Mouse (Mus musculus) embryonic stem cell, embryonic (primary cell): Measurements from ENCODE around the gene Kcnk2.
"Not testable (repeated sequence)": the region's sequence is repeated elsewhere in the genome, so short reads cannot be mapped to it uniquely, and the experiment has no call there.

Source experiments
- CTCF ChIA-PET, 4 experiments: fragments of 300-600 bp in 2 of 4; fragments of 350-600 bp in 2 of 4; sonication (Branson Sonifier 250); formaldehyde crosslinking; loops; one replicate each; lab custom pipeline; 2022; ENCODE audit warnings: inconsistent platforms in 2 of 4; lab: Charles Lee
- POLR2A ChIA-PET, 4 experiments: fragments of 300-600 bp in 2 of 4; fragments of 350-600 bp in 2 of 4; sonication (Branson Sonifier 250); formaldehyde crosslinking; loops; one replicate each; lab custom pipeline; 2022; ENCODE audit warnings: antibody characterized with exemption in 4 of 4, inconsistent platforms in 1 of 4; lab: Charles Lee

Kcnk2 gene

DNA sequence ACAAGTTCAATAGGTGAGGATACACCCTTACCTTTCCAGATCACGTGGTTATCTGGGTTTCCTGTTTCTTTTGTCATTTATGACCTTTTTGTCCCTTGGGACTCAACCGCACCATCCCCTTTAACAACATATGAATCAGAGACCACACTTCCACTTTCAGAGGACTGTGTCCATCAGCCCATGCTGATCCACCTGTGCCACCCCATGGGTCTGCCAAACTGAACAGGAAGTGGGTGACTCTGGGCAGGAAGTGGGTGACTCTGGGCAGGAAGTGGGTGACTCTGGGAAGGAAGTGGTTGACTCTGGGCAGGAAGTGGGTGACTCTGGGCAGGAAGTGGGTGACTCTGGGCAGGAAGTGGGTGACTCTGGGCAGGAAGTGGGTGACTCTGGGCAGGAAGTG, 158.9 kb downstream of the Kcnk2 start:
- CTCF ChIA-PET, POLR2A ChIA-PET: not testable (repeated sequence)

DNA sequence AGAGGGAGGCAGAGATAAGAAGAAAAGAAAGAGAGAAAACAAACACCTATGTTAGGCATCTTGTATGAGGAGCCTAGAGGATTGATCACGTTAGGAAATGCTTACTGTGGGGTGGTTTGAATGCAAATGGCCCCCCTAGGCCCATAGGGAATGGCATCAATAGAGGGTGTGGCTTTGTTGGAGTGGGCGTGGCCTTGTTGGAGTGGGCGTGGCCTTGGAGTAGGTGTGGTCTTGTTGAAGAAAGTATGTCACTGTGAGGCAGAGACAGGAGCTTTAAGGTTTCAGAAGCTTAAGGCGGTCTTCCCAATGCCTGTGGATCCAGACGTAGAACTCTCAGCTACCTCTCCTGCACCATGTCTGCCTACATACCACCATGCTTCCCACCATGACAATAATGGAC, 166.8 kb downstream of the Kcnk2 start:
- ChIA-PET CTCF (interaction anchor here in 1 of 4 experiments (0.6 to 1.1 kb wide), 3 partner anchors 155 to 211 kb away, joined by 3 to 11 read pairs (median 3); no protein-coding TSS in a partner anchor), POLR2A (no interaction called here)

DNA sequence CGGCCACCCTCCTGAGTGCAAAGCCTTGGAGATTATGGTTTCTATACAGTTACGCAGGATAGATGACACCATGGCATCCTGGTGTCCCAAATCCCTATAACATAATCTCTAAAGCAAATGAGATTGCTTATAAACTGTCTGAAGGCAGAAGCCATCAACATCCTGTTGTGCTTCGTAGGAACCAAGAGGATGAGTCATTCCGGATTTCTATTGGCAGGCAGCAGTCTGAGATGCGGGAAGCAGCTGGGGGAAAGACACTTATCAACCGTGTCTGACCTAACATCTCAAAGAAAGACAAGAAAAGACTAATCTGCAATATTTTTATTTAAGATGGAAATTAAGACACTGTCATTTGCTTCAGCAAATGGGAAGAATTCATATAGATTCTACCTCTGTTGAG, 169.2 kb downstream of the Kcnk2 start:
- ChIA-PET CTCF (no interaction called here), POLR2A (no interaction called here)

DNA sequence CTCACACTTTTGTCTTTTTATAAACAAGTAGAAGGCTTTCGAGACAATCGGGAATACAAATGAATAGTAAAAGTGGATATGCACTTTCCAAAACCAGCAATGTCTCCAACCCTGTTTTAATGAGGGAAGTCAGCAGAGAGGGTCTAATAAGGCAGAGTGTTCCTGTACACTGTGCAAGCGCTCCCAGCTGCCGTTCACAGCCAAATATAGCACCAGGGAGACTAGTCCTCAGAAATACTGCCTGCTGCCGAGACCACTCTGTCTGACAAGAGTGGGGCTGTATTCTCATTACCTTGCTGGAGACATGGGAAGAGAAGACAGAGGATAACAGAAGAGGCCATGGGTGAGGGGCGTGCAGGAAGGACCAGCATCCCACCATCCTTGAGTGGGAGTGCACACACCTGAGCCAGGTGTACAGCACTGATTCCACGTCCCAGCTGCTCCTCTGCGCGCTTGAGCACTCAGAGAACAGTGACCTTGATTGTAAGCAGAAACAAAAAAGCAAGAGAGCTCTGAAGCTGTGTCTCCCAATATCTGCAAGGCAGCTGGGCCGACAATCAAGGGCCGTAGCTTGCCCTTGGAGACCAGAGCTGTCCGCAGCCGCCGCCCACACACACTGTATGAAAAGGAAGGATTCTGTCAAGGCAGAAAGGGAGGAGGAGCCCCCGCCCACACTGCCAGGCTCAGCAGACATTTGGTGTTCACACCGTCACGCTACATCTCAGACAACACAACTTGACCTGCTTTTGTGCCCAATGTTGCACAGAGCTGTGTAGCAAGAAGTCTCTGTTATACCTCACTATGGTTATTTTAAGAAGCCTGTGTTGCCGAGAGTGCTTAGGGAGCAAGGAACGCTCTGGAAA, 173.6 kb downstream of the Kcnk2 start:
- CTCF ChIA-PET, result interaction anchor here in 3 of 4 experiments (0.5 to 2.4 kb wide), 10 partner anchors 25 to 400 kb away, joined by 3 to 8 read pairs (median 4); no protein-coding TSS in a partner anchor
- POLR2A ChIA-PET, result no interaction called here

DNA sequence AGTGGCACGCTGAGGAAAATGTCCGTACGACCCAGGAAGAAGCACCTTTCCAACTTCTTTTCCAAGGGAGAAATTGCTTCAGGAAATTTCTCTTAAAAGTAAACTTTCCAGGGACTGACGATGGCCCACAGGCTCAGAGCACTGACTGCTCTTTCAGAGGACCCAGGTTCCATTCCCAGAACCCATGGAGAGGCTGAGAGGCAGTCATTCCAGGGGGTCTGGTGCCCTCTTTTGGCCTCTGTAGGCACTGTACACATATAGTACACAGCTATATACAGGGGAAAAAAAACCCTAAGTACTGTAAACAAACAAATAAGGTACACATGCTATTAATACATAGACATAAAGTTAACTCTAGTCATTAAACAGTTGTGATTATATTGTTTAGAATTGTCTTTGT, 174.6 kb downstream of the Kcnk2 start:
- ChIA-PET CTCF (interaction anchor here in 3 of 4 experiments (0.6 to 2.4 kb wide), 9 partner anchors 26 to 458 kb away, joined by 3 to 8 read pairs (median 4); no protein-coding TSS in a partner anchor), POLR2A (no interaction called here)

DNA sequence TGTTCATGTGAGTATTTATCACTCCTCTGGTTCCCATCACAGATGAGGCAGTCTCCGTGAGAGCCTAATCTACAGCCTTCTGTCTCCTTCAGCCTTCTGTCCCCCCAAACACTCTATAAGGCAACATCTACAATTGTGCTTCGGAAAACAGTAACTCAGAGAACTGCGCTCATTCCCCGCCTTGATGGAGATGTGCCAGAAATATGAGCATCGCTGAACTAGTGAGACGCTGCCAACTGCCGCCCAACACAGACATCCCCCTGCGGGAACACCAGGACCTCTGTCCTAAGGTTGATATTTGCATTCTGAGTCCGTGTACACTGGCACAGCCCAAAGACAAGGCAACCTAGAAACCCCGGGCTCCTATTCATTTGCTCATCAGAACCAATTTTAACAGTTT, 183.0 kb downstream of the Kcnk2 start:
- CTCF ChIA-PET, result no interaction called here
- POLR2A ChIA-PET, result interaction anchor here in 1 of 4 experiments (0.6 kb wide), 1 partner anchor 194 kb away, joined by 3 read pairs; no protein-coding TSS in a partner anchor

DNA sequence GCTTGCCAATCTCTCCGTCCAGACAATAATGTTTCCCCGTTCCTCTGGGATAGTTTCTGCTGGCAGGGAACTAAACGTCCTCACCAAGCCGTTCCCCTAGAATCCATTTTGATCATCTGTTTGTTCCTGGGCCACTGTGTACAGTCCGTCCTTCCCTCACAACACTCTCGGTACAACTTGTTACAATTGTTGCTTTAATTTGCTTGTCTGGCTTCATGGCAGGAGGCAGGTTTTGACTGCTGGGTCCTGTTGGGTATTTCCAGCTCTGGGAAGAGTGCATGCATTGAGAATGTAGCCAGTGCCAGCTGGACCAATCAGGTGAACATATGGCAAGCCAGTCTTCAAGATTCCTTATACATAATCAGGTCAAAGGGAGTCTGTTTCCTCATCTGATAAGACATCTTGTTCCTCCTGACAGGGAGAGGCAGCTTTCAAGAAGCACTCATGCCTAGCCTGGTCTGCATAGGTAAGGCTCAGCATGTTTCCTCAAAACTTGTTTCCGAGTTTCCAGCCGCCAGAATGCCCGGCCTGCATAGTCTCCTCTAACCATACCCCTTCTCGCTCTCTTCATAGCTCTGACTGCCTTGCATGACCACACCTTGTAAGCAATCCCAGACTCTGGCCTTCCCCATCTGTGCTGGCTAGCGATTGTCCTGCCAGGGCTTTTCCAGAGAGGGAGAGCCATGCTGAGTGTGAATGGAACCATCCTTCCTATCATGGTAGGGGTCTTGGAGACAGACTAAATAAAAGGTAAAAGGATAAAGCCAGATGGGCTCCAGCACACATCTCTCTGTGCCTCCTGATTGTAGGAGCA, 184.1 kb downstream of the Kcnk2 start:
- ChIA-PET POLR2A (no interaction called here), CTCF (interaction anchor here in 1 of 4 experiments (0.5 kb wide), 1 partner anchor 193 kb away, joined by 5 read pairs; no protein-coding TSS in a partner anchor)

DNA sequence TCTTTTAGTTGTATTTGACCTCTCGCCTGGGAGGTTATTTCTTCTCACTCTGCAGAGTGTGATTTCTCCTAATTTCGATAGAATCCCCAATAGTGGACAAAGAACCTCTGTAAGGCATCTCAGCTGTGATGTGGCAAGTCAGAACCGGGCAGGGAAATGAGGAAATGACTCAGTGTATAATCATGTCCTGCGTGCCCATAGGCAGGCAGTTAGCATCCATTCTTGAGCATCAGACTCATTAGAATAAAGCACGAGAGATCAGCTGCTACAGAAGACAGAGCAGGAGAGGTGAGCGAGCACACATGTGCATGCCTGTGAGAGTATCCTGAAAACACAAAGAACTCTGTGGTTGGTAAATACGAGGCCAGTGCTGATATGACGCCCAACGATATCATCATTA, 186.9 kb downstream of the Kcnk2 start:
- POLR2A ChIA-PET, result interaction anchor here in 1 of 4 experiments (0.6 kb wide), 1 partner anchor 58 kb away, joined by 4 read pairs; no protein-coding TSS in a partner anchor
- CTCF ChIA-PET, result no interaction called here

DNA sequence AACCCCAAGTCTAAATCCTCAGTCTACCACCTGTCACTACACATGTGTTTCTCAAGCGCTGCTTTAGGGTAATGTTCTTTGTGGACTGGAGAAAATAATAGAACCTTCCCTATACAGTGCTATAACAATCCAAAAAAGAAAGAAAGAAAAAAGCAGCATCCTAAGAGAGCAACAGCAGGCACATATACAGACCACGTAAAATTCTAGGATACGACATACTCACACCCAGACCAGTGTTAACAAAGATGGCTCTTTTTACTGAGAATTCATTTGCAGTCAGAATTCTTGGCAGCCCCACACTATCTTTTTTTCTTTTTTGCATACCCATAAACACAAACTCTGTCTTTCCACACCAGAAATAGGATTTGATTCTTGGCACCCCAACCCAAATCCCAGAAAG, 187.6 kb downstream of the Kcnk2 start:
- ChIA-PET POLR2A (no interaction called here), CTCF (no interaction called here)

DNA sequence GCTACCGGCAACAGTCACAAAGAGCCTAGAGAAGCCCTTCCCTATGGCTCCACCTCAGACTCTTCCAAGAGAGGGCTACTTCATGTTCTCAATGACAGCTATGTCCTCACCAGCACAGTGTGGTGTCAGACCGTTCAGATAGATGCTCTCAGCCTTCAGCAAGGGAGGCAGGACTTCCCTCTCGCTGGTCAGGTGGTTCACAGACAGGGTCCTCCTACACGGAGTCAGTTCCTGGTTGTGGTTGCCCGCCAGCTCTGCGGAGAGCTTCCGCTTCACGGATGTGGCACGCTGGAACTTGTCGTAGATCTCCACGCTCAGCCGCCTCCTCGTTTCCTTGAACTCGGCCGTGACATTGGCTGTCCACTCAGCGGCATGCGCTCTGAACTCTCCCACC, 192.4 kb downstream of the Kcnk2 start:
- ChIA-PET CTCF (interaction anchor here in 2 of 4 experiments (0.5 kb wide), 2 partner anchors 943 to 1447 kb away, joined by 3 to 4 read pairs; no protein-coding TSS in a partner anchor), POLR2A (interaction anchor here in 2 of 4 experiments (0.6 to 0.7 kb wide), 2 partner anchors 37 to 419 kb away, joined by 5 to 6 read pairs; no protein-coding TSS in a partner anchor)

DNA sequence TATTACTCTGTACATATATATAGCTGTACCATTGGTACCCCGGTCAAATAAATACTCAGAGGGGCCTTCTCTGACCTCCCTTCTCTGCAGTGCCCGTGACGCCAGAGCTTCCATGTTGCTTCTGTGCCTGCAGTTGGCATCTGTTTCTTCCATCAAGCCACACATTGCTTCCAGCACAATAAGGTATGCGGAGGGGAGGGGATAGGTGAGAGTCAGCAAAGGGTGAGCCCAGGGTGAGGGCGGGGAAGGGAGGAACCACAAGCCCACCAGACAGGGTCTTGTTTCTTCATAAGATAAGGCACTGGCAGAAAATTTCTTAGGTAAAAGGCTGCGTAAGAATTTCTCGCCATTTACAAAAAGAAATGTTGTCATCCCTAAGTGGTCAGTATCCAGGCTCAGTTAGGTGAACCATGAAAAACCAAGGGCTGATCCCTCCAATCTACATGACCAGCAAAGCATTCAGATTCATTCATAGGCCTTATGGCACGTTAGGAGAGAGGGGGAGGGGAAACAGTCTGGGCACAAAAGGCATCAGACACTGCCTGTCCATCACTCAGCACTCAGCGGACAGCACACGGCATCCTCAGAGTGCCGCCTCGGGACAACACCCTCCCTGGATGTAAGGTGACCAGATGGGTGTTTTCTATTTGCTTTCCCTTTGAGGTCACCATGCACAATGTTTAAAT, 192.9 kb downstream of the Kcnk2 start:
- ChIA-PET POLR2A (no interaction called here), CTCF (interaction anchor here in 1 of 4 experiments (0.5 kb wide), 1 partner anchor 1448 kb away, joined by 3 read pairs; no protein-coding TSS in a partner anchor)

DNA sequence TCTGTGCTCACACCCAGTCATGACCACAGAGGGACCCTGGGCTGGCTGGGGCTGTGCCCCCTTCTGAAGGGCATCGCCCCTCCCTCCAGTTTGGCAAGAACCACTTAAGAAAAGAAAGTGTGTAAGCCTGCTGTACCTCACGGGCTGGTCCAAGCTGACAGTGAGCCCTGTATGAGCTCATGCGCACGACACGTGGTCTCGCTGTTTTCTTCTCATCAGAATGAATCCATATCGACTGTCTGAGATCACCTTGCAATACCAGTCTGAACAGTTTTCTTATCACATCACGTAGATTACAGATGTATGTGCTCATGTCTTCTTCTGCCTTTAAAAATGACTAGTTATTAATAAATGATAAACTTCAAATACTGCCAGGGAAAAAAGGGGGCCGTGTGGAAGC, 193.5 kb downstream of the Kcnk2 start:
- ChIA-PET CTCF (interaction anchor here in 2 of 4 experiments (0.6 kb wide), 2 partner anchors 58 to 185 kb away, joined by 3 to 5 read pairs; no protein-coding TSS in a partner anchor), POLR2A (no interaction called here)

DNA sequence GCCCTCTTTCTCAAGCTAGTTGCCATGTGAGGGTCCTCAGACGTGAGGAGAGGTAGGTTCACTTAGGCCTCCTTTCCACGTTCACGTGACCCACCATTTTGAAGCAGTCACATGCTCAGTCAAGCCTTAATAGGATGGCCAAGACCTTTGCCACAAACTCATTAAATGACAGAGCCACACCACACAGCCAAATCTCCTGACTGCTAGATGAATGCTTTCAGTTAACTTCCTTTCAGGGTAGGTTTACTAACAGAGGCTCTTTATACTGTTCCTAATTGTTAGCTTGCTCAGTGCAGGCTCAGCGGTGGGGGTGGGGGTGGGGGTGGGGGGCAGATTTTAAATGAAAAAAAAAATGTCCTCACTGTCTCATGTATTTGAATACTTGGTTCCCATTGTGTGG, 206.3 kb downstream of the Kcnk2 start:
- ChIA-PET POLR2A (no interaction called here), CTCF (no interaction called here)

DNA sequence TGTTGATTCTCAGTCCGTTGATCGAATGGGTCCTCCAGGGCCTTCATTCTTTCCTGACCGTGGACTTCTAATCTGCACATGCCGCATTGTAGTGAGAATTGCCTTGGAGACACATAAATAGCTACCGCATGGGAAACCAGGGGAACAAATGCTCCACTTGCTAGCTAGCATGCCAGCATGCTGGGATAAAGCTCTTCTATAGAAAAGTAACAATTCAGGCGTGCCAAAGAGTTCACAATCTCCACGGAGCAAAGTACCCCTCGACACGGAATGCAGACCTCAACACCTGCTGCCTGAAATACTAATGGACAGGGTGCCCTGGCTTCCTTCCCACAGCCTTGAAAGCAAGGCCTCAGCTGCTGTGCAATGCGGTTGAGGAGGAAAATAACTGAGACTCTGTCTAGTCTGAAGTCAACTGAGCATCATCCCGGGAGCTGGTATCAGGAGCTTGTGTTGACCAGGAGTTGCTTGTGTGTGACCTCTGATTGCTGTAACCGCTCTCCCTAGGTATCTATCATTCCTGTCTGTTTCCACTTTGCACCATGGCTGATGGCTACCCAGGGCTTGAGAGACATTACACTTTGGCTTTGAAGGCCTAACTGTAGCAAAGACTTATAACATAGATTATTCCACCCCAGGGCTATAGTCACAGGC, 214.2 kb downstream of the Kcnk2 start:
- ChIA-PET CTCF (no interaction called here), POLR2A (no interaction called here)

DNA sequence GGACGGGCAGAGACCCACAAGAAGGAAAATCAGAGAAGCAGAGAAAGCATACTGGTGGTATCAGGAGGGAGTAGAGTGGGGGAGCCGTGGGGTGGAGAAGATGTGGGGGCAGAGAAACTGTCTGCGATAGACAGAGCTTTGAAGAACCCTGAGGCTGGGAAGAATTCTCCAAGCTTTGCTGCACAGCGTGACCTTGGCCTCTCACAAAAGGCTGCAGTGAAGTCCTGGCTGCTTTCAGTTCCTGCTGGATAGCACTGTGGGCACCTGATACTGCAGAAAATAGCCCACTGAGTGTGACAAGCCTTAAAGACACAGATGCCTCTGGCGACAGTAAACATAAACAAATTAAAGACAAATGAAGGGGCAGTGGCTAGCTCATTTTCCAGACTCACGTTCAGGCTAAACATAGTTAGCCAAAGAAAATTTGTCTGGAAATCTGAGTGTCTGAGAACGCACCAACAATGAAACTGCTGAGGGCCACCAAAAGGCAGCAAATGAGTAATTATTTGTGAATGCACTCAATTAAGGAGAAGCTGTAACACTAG, 216.8 kb downstream of the Kcnk2 start:
- ChIA-PET POLR2A (interaction anchor here in 1 of 4 experiments (0.6 kb wide), 1 partner anchor 831 kb away, joined by 3 read pairs; no protein-coding TSS in a partner anchor), CTCF (no interaction called here)

DNA sequence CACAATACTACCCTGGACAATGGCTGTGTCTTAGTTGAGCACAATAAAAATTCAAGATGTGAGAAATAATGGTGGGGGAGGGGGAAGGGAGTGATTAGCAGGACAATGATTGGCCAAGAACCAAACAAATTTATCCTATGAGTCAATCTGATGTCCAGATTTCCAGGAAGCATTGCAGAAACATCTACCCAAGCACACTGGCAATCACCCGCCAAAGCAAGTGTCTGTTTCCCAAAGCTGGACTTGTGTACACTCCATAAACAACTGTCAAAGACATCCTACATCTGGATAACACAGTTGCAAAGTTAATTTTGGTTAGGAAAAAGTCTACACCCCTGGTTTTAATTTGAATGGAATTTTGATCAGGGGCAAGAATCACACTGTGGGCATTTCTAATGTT, 224.3 kb downstream of the Kcnk2 start:
- ChIA-PET CTCF (interaction anchor here in 1 of 4 experiments (0.8 kb wide), 1 partner anchor 97 kb away, joined by 3 read pairs; no protein-coding TSS in a partner anchor), POLR2A (no interaction called here)

DNA sequence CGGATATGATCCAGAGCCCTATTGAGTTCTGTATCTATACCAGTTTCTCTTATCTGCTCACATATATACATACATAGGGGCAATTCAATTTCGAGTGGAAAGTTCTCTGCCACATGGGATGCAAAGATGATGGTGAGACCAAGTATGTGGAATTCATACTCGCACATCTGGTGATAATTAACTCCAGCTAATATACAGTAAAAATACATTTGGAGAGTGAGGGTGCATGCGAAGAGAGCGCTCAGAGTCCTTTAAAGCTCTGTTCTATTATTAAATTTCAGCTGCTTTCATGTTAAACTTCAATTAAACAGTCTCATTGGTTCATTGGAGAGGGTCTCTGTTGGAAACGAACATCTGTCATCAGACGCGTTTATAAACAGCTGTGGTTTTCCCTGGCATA, 228.6 kb downstream of the Kcnk2 start:
- ChIA-PET CTCF (no interaction called here), POLR2A (no interaction called here)

DNA sequence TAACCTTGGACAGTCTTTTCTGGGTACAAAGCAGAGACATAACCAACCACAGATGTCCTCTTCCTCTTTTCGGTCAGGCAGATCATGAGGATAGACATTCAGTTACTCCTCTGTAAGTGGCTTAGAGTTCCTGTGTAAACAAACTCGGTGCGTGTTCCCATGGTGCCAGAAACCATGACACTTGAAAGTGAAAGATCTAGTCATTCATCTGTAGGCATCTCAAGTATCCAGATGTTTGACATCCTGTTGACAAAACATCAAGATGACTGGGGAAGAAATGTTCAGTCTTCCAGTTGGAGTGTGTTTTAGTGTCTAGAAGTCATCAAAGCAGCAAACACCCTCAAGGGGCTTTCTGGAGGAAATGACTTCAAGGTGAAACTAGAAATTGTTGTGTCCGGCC, 230.9 kb downstream of the Kcnk2 start:
- CTCF ChIA-PET, result no interaction called here
- POLR2A ChIA-PET, result no interaction called here
